Mouse (Mus musculus): ENCODE results near the gene Sgce. TPM values are rescaled to one million over a fixed set of nuclear protein-coding genes. Genes with fewer than 3 reads are reported as not detected.

Gene Sgce
- polyA plus RNA-seq, 1 experiment: 2.7 TPM

DNA sequence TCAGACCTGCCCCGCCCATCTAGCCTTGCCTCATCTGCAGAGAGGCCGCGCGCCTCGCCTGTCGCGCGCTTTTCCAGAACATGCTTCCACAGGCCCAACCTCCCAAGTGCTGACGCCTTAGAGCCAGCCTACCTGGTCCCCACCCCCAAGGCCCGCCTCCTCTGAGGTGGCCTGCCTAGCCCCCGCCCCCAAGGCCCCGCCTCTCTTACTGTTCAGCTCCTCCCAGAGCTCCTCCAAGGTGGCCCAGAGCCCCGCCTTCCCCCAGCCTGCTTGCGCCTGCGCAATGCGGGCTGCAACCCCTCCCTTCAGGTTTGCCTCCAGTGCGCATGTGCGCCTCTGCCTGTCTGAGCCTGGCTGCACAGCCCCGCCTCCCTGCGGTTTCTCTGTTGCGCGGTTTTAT, 2.1 kb upstream of the Sgce start:
- Histone ChIP-seq H3K4me1 (ENCODE audit: control insufficient read depth, insufficient read depth, insufficient read length, low read length) (peaks cover 4% of the 10 kb centered on the region; the same call in 1 of the 2 replicates), H3K27me3 (ENCODE audit: control insufficient read depth, insufficient read depth, low read length) (peaks cover 13% of the 10 kb centered on the region), H3K4me3 (ENCODE audit: low read depth, low read length) (no peak overlapping the region), H3K36me3 (ENCODE audit: control insufficient read depth, insufficient read depth, low read length) (no peaks in the 10 kb centered on the region), H3K27ac (ENCODE audit: insufficient read depth, low read depth, low read length) (no peak overlapping the region)
- whole genome bisulfite sequencing: 51% methylated on average over 22 of the region's 22 CpGs
- TF ChIP-seq CTCF (IDR thresholded peaks at IDR 0.05; ENCODE audit: extremely low read depth, insufficient read length, insufficient replicate concordance, low read depth, low read length) (no peak), POLR2A (IDR thresholded peaks at IDR 0.05; ENCODE audit: low read depth, low read length) (no peak)

DNA sequence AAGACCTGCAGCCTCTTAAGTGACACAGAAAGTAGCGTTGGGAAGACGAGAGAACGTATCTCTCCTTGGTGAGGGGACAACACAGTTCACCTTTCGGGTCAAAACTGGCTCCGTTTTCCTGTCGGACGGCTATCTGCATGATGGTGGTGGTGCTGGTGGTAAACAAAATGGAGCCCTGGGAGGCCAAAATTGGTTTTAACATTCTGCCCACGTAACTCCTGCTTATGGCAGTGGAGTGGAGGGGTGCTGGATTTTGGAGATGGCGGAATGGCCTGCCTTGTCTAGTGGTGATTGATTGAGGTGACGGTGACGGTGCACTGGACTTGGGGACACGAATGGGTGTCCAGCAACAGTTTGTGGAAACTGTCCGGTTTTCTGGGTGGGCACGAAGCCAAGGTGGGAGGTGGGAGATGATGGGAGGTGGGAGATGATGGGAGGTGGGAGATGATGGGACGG, 1.5 kb upstream of the Sgce start:
- Histone ChIP-seq H3K27me3 (ENCODE audit: control insufficient read depth, insufficient read depth, low read length) (peaks cover 13% of the 10 kb centered on the region), H3K36me3 (ENCODE audit: control insufficient read depth, insufficient read depth, low read length) (no peaks in the 10 kb centered on the region), H3K4me3 (ENCODE audit: low read depth, low read length) (peak overlapping the region; percentile 30), H3K27ac (ENCODE audit: insufficient read depth, low read depth, low read length) (no peak overlapping the region), H3K4me1 (ENCODE audit: control insufficient read depth, insufficient read depth, insufficient read length, low read length) (peaks cover 4% of the 10 kb centered on the region; the same call in 1 of the 2 replicates)
- TF ChIP-seq POLR2A (IDR thresholded peaks at IDR 0.05; ENCODE audit: low read depth, low read length) (no peak), CTCF (IDR thresholded peaks at IDR 0.05; ENCODE audit: extremely low read depth, insufficient read length, insufficient replicate concordance, low read depth, low read length) (no peak)
- 64% methylated on average over 15 of the region's 15 CpGs for WGBS

DNA sequence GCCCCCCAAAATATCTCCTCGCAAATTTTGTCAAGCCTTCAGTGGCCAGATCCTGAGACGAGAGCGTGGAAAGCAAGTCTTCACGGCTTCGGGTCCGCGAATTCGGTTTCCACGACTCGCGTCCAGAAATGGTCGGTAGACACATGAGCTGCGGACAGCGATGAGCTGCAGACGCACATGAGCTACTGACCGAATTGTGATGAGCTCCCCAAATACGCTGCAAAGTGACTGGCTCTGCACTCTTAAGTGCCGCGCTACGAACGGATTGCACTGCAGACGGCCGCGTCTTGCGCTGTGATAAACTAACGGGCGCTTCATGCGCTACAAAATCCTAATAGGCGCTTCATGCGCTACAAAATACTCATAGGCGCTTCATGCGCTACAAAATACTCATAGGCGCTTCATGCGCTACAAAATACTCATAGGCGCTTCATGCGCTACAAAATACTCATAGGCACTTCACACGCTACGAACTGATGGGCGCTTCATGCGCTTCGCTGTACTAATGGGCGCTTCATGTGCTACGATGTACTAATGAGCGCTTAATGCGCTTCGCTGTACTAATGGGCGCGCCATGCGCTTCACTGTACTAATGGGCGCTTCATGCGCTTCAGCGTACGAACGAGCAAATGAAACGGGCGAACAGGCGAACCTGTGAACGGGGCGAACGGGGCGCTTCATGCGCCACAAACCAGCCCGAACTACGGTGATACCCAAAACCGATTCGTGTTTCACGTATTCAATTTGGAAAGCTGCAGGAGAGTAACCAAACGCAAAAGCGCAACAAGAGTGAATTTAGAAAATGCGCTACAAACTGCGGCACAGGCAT, 884 bp upstream of the Sgce start:
- WGBS: 63% methylated on average over 71 of the region's 71 CpGs
- Histone ChIP-seq H3K36me3 (ENCODE audit: control insufficient read depth, insufficient read depth, low read length) (no peaks in the 10 kb centered on the region), H3K4me1 (ENCODE audit: control insufficient read depth, insufficient read depth, insufficient read length, low read length) (peaks cover 4% of the 10 kb centered on the region; the same call in 1 of the 2 replicates), H3K27me3 (ENCODE audit: control insufficient read depth, insufficient read depth, low read length) (peaks cover 13% of the 10 kb centered on the region), H3K27ac (ENCODE audit: insufficient read depth, low read depth, low read length) (no peak overlapping the region), H3K4me3 (ENCODE audit: low read depth, low read length) (peak overlapping the region; percentile 30)
- no peak for TF ChIP-seq POLR2A (IDR thresholded peaks at IDR 0.05; ENCODE audit: low read depth, low read length)
- no peak for TF ChIP-seq CTCF (IDR thresholded peaks at IDR 0.05; ENCODE audit: extremely low read depth, insufficient read length, insufficient replicate concordance, low read depth, low read length)

DNA sequence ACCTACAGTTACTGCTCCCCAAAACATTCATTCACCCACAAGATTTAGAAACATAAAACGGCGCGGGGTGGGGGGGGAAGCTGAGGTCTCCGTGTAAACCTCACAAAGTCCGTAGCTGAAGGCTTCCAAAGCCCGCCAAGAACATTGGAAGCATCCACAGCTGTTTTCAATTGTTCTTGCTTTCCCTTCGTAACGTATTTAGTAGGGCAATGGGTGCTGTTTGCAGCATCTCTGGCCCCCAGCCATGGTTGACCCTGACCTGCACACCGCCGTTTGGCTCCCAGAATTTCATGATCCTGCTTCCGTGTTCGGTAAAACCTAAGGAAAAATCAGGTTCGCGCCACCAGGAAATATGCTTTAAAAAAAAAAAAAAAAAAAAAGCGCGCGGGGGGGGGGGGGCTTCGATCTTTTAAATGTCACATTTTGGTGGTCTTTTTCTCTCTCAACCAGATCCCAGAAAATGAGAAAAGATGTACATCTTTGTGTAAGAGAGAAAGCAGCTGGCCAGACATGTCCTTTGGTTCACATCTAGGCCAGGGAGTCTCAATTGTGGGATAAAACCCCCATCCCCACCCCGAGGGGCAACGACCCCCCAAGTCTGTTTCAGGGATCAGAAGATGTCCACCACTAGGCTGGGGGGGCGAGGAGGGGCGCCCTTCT, 841 bp downstream of the Sgce start:
- no peak overlapping the region for H3K27ac ChIP-seq (ENCODE audit: insufficient read depth, low read depth, low read length)
- no peak for TF ChIP-seq POLR2A (IDR thresholded peaks at IDR 0.05; ENCODE audit: low read depth, low read length)
- TF ChIP-seq CTCF (IDR thresholded peaks at IDR 0.05; ENCODE audit: extremely low read depth, insufficient read length, insufficient replicate concordance, low read depth, low read length): no peak
- peaks cover 4% of the 10 kb centered on the region; the same call in 1 of the 2 replicates for H3K4me1 ChIP-seq (ENCODE audit: control insufficient read depth, insufficient read depth, insufficient read length, low read length)
- no peaks in the 10 kb centered on the region for H3K36me3 ChIP-seq (ENCODE audit: control insufficient read depth, insufficient read depth, low read length)
- H3K27me3 ChIP-seq (ENCODE audit: control insufficient read depth, insufficient read depth, low read length): peaks cover 13% of the 10 kb centered on the region
- WGBS: 52% methylated on average over 22 of the region's 22 CpGs
- H3K4me3 ChIP-seq (ENCODE audit: low read depth, low read length): peak overlapping the region; percentile 66

DNA sequence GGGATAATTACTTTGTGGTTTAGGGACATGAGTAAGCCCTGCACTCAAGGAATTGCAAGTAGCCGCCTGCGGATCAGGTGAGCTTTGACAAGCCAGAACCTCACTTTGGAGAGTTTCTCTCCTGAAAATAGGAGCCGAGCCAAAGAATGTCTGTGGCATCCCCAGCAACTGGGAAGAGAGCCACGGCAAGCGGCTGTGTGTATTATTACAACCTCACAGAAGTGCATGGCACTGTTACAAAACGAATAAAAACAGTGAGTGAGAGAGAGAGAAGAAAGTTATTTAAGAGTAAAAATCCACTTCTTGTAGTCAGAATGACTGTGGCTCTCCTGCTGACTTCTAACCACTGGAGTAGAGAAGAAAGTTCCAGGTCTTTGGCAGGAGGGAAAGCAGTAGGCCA, 6.5 kb downstream of the Sgce start:
- 34% methylated on average over 6 of the region's 6 CpGs for WGBS
- H3K4me1 ChIP-seq (ENCODE audit: control insufficient read depth, insufficient read depth, insufficient read length, low read length): no peaks in the 10 kb centered on the region
- H3K4me3 ChIP-seq (ENCODE audit: low read depth, low read length): no peak overlapping the region
- peaks cover 2% of the 10 kb centered on the region; the same call in 1 of the 2 replicates for H3K27me3 ChIP-seq (ENCODE audit: control insufficient read depth, insufficient read depth, low read length)
- no peaks in the 10 kb centered on the region for H3K36me3 ChIP-seq (ENCODE audit: control insufficient read depth, insufficient read depth, low read length)
- TF ChIP-seq CTCF (IDR thresholded peaks at IDR 0.05; ENCODE audit: extremely low read depth, insufficient read length, insufficient replicate concordance, low read depth, low read length) (no peak), POLR2A (IDR thresholded peaks at IDR 0.05; ENCODE audit: low read depth, low read length) (no peak)
- no peak overlapping the region for H3K27ac ChIP-seq (ENCODE audit: insufficient read depth, low read depth, low read length)

DNA sequence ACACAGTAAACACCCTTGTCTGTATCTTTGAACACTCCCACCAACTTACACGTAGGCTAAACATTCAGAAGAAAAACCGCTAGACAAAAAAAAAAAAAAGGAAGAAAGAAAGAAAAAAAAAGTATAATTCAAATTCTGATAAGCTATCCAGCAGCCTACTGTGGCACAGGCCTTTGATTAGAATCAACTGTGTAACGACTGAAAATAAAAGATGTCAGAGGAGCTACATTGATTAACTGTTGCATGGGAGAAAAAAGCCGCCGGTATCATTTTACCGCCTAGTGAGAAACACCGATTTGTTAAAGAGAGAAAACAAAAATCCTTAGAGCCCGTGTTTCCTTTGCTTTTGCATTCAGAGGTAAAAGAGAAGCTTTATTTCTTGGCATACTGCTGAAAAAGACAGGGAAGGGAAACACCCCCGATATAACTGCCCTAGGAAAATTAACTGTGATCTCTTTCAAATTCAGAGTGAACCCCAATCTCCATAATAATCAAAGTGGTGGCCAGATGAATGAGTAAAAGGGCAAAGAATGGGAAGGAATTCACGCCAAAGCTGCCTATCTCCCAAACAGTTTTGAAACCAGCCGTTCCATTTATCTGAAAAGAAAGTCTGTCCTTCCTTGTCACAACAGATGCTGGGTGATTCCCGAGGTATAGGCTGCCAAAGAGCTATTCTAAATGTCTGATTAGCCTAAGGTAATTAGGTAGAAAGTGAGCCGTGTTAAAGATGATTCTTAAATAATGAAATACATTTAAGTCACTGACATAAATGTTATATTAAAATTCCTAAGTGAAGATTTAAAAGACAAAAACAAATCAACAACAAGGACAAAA, 7.3 kb downstream of the Sgce start:
- no peak overlapping the region for H3K4me3 ChIP-seq (ENCODE audit: low read depth, low read length)
- H3K36me3 ChIP-seq (ENCODE audit: control insufficient read depth, insufficient read depth, low read length): no peaks in the 10 kb centered on the region
- H3K27me3 ChIP-seq (ENCODE audit: control insufficient read depth, insufficient read depth, low read length): peaks cover 2% of the 10 kb centered on the region; the same call in 1 of the 2 replicates
- WGBS: 44% methylated on average over 13 of the region's 13 CpGs
- H3K27ac ChIP-seq (ENCODE audit: insufficient read depth, low read depth, low read length): no peak overlapping the region
- no peaks in the 10 kb centered on the region for H3K4me1 ChIP-seq (ENCODE audit: control insufficient read depth, insufficient read depth, insufficient read length, low read length)
- TF ChIP-seq POLR2A (IDR thresholded peaks at IDR 0.05; ENCODE audit: low read depth, low read length): no peak
- no peak for TF ChIP-seq CTCF (IDR thresholded peaks at IDR 0.05; ENCODE audit: extremely low read depth, insufficient read length, insufficient replicate concordance, low read depth, low read length)
